Mouse (Mus musculus): ENCODE results near the gene Ube2s. TPM values are rescaled to one million over a fixed set of nuclear protein-coding genes. Genes with fewer than 3 reads are reported as not detected.
A peak's percentile ranks its signal among the peaks of the same experiment; 100 is the strongest.

The Ube2s gene
- polyA plus RNA-seq, 1 experiment from 2014 or later = 266 TPM

- Histone ChIP-seq H3K4me3 (no peak overlapping the region), H3K4me1 (replicated peaks) (peaks cover under 1% of the 10 kb centered on the region; the same call in 1 of the 2 replicates), H3K9ac (no peak overlapping the region), H3K4me2 (no peak overlapping the region), H3K36me3 (no peaks in the 10 kb centered on the region), H3K9me3 (no peaks in the 10 kb centered on the region), H3K27ac (replicated peaks) (no peak overlapping the region), H3K27me3 (no peaks in the 10 kb centered on the region)
- no peak for ATAC-seq (ENCODE audit: low read depth)
- WGBS = 60% methylated on average over 1 of the region's 1 CpGs
These were observed 52.7 kb downstream of the Ube2s start for GRCm38 (mm10) chr7:4759670-4760069.

DNA sequence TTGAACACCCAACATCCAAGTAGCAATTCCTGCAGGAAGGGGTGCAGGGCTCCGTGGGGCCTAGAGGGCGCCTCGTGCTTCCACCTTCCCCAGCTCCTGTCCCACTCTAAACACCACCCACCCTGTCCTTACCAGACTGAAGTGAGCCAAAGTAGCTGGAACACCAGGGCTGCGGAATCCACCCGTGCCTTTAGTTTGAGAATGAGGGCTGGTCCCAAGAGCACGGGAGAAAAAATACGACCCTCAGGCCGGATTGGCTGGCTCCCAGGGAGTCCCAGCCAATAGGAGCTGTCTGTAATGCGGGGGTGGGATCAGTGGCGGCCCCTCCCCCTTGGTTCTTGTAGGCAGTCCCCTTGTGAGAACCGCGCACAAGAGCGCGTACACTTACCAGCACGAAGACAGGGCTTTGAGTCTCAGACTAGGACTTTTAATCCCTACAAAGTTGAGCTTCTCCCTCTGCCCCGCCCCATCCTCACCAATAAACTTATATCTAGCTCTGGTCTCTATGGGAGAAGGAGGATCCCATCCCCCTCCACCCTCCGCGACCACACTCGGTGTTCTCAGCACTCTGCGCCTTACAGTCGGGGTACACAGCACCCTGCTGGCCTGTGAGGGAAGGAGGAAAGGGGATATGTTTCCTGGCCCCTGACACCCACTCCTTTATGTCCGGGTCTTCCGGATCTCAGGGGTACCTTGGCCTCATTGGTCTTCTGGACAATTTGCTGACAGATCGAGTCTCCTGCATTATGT lies 59.4 kb downstream of the Ube2s start, which contains the start of gene Cox6b2:
Gene Cox6b2, minus strand, starts transcription at position 274 of the 750 bp plus-strand sequence.
- peak within 1 kb of the TSS; percentile 35 for H3K4me3 ChIP-seq
- 3% methylated on average over 24 of the region's 24 CpGs for WGBS
- no peak within 1 kb of the TSS for H3K27ac ChIP-seq (replicated peaks)
- peak; percentile 94 for ATAC-seq (ENCODE audit: low read depth)
- peak within 1 kb of the TSS; percentile 55 for H3K4me2 ChIP-seq
- H3K27me3 ChIP-seq = no peaks in the 10 kb centered on the region; the same call in 1 of the 2 replicates
- peaks cover 21% of the 10 kb centered on the region for H3K4me1 ChIP-seq (replicated peaks)
- no peaks in the 10 kb centered on the region for H3K9me3 ChIP-seq
- 0 out of 2 replicates have a peak, but pooled peaks cover 5% of the 10 kb centered on the region for H3K36me3 ChIP-seq
- peak within 1 kb of the TSS; percentile 49 for H3K9ac ChIP-seq

DNA sequence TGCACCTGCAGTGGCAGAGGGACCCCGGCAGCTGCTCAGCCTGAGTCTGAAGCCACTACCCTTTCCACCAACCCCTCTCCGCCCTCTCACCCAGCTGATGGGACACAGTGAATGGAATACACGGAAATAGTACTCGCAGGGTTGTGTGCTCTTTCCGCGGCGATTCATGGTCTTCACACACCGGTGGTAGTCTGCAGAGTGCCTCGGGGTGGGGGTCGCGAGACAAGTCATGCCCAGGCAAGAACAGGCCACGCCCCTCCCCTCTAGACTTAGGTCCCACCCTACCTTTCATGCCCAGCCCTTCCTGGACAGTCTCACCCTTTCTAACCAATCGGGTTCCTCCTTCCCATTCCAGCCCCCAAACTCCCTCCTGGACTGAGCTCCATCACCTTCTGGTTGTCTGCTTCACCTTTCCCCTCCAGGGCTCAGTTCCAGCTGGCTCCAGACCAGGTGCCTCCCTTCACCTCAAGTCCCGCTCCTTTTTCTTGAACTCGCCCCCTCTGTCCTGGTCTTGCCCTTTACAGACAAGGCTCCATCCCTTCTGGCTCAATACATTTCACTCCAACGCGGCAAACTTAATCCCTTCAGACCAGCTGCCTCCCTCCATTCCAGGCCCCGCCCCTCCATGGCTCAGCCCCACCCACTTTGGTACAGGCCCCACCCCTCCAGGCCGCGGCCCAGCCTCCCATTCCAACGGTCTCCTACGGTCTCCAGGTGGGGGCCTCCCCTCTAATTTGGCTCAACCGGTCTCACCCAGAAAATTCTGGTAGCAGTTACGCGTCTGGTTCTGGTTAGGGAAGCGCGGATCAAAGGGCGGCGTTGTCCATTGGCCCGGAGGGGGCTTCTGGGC lies 60.2 kb downstream of the Ube2s start:
- H3K27me3 ChIP-seq = no peaks in the 10 kb centered on the region; the same call in 1 of the 2 replicates
- H3K4me2 ChIP-seq = peak overlapping the region; percentile 55
- no peaks in the 10 kb centered on the region for H3K9me3 ChIP-seq
- peak overlapping the region; percentile 49 for H3K9ac ChIP-seq
- 3% methylated on average over 30 of the region's 30 CpGs for WGBS
- ATAC-seq (ENCODE audit: low read depth) = peak; percentile 66
- H3K27ac ChIP-seq (replicated peaks) = no peak overlapping the region
- peaks cover 21% of the 10 kb centered on the region for H3K4me1 ChIP-seq (replicated peaks)
- H3K4me3 ChIP-seq = peak overlapping the region; percentile 35
- peaks cover 5% of the 10 kb centered on the region; the same call in 1 of the 2 replicates for H3K36me3 ChIP-seq

GRCm38 (mm10) chr7:4749169-4749568 lies 63.2 kb downstream of the Ube2s start:
- WGBS = 81% methylated on average over 2 of the region's 2 CpGs

GRCm38 (mm10) chr7:4748321-4748720 lies 64.1 kb downstream of the Ube2s start:
- H3K4me3 ChIP-seq = no peak overlapping the region
- no peaks in the 10 kb centered on the region for H3K9me3 ChIP-seq
- peaks cover 23% of the 10 kb centered on the region for H3K4me1 ChIP-seq (replicated peaks)
- H3K27ac ChIP-seq (replicated peaks) = no peak overlapping the region
- no peak overlapping the region for H3K9ac ChIP-seq
- ATAC-seq (ENCODE audit: low read depth) = no peak
- 83% methylated on average over 4 of the region's 4 CpGs for WGBS
- H3K27me3 ChIP-seq = no peaks in the 10 kb centered on the region
- H3K36me3 ChIP-seq = peaks cover 37% of the 10 kb centered on the region
- no peak overlapping the region for H3K4me2 ChIP-seq

More at GRCm38 (mm10) chr7:4749169-4749568, 63.2 kb downstream of the Ube2s start:
- Histone ChIP-seq H3K27ac (replicated peaks) (no peak overlapping the region), H3K4me3 (no peak overlapping the region), H3K36me3 (peaks cover 32% of the 10 kb centered on the region), H3K9ac (no peak overlapping the region), H3K4me2 (no peak overlapping the region), H3K27me3 (no peaks in the 10 kb centered on the region; the same call in 1 of the 2 replicates), H3K4me1 (replicated peaks) (peaks cover 24% of the 10 kb centered on the region), H3K9me3 (no peaks in the 10 kb centered on the region)
- no peak for ATAC-seq (ENCODE audit: low read depth)

- 78% methylated on average over 9 of the region's 9 CpGs for WGBS
- H3K9ac ChIP-seq = no peak overlapping the region
These were observed 65.1 kb downstream of the Ube2s start for GRCm38 (mm10) chr7:4747156-4747899.

DNA sequence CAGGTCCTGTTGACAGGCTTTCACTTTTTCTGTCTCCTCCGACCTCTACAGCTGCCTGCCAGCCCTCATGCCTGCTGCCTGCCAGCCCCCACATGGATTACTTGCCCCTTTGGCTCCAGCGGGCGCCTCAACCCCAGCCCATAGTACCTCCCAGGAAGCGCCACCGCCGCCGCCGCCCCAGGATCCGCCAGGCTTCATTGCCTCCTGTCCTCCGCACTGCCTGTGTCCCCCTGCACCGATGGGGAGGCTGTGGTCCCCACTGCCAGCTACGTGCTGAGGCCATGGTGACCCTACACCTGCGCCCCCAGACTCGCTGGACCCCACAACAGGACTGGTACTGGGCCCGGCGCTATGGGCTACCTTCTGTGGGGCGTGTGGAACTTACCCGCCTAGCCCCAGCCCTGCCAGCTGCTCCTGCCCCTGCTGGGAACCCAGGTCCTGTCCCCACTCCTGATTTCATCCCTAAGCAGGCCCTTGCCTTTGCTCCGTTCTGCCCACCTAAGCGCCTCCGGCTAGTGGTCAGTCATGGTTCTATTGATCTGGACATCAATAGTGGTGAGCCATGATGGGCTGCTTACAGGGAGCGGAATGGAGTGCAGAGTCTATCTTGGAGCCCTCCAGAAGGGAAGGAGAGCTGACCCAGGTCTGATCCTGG lies 65.9 kb downstream of the Ube2s start:
- no peak overlapping the region for H3K4me2 ChIP-seq
- no peak for ATAC-seq (ENCODE audit: low read depth)
- no peaks in the 10 kb centered on the region for H3K27me3 ChIP-seq
- H3K9me3 ChIP-seq = no peaks in the 10 kb centered on the region
- H3K4me3 ChIP-seq = no peak overlapping the region
- peaks cover 23% of the 10 kb centered on the region for H3K4me1 ChIP-seq (replicated peaks)
- no peak overlapping the region for H3K27ac ChIP-seq (replicated peaks)
- 86% methylated on average over 22 of the region's 22 CpGs for WGBS
- peaks cover 48% of the 10 kb centered on the region for H3K36me3 ChIP-seq
- H3K9ac ChIP-seq = no peak overlapping the region

More at GRCm38 (mm10) chr7:4747156-4747899, 65.1 kb downstream of the Ube2s start:
- Histone ChIP-seq H3K4me2 (no peak overlapping the region), H3K4me1 (replicated peaks) (peaks cover 23% of the 10 kb centered on the region), H3K27ac (replicated peaks) (no peak overlapping the region), H3K4me3 (no peak overlapping the region), H3K9me3 (no peaks in the 10 kb centered on the region), H3K36me3 (peaks cover 45% of the 10 kb centered on the region), H3K27me3 (no peaks in the 10 kb centered on the region)
- no peak for ATAC-seq (ENCODE audit: low read depth)

DNA sequence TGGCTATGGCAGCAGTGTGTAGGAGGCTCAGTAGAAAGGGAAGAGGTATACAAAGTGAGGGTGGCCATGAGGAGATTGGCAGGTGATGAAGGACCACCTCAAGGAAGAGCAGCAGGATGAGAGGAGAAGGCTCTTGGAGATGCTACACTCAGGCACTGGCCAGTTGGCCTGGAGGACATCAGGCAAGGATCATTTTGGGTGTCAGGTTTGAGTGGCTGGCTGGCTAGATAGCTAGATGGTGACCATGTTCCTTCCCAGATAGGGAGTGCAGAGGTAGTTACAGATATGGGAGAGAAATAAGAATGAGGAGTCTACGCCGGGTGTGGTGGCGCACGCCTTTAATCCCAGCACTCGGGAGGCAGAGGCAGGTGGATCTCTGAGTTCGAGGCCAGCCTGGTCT lies 67.5 kb downstream of the Ube2s start:
- no peaks in the 10 kb centered on the region for H3K27me3 ChIP-seq
- WGBS = 93% methylated on average over 6 of the region's 6 CpGs
- H3K4me1 ChIP-seq (replicated peaks) = peaks cover 33% of the 10 kb centered on the region
- H3K27ac ChIP-seq (replicated peaks) = no peak overlapping the region
- H3K9ac ChIP-seq = no peak overlapping the region
- H3K4me3 ChIP-seq = no peak overlapping the region
- H3K36me3 ChIP-seq = peaks cover 48% of the 10 kb centered on the region
- no peak overlapping the region for H3K4me2 ChIP-seq
- no peaks in the 10 kb centered on the region for H3K9me3 ChIP-seq
- no peak for ATAC-seq (ENCODE audit: low read depth)

Other genes starting within 250 kb of the Ube2s start
- gene Ptprh, start 208.5 kb downstream of the Ube2s start, polyA plus RNA-seq (2015; fragmentation: Nextera tagmentation; extraction: Ambion mirVana) = 0.26 and 0.31 TPM in 2 replicates
- 2.4 and 3.5 TPM in 2 replicates for gene Tmem86b, start 181.2 kb downstream of the Ube2s start, polyA plus RNA-seq (2015; fragmentation: Nextera tagmentation; extraction: Ambion mirVana)
- 10.3 TPM in 2 replicates for gene Ppp6r1, start 153.6 kb downstream of the Ube2s start, polyA plus RNA-seq (2015; fragmentation: Nextera tagmentation; extraction: Ambion mirVana)
- gene Hspbp1, start 127.5 kb downstream of the Ube2s start, polyA plus RNA-seq (2015; fragmentation: Nextera tagmentation; extraction: Ambion mirVana) = 121 and 136 TPM in 2 replicates
- gene Brsk1, start 122.0 kb downstream of the Ube2s start, polyA plus RNA-seq (2015; fragmentation: Nextera tagmentation; extraction: Ambion mirVana) = 5.9 and 6.2 TPM in 2 replicates
- 0.32 TPM in 1 of 2 replicates, not detected in the other for gene Tmem150b, start 87.3 kb downstream of the Ube2s start, polyA plus RNA-seq (2015; fragmentation: Nextera tagmentation; extraction: Ambion mirVana)
- 84.0 and 84.7 TPM in 2 replicates for gene Kmt5c, start 72.5 kb downstream of the Ube2s start, polyA plus RNA-seq (2015; fragmentation: Nextera tagmentation; extraction: Ambion mirVana)
- 18.9 and 19.0 TPM in 2 replicates for gene Cox6b2, start 59.5 kb downstream of the Ube2s start, polyA plus RNA-seq (2015; fragmentation: Nextera tagmentation; extraction: Ambion mirVana)
- gene Fam71e2, start 41.3 kb downstream of the Ube2s start, polyA plus RNA-seq (2015; fragmentation: Nextera tagmentation; extraction: Ambion mirVana) = not detected in 2 replicates
- 0.46 and 0.91 TPM in 2 replicates for gene Il11, start 29.7 kb downstream of the Ube2s start, polyA plus RNA-seq (2015; fragmentation: Nextera tagmentation; extraction: Ambion mirVana)
- not detected in 2 replicates for gene Tmem190, start 29.7 kb downstream of the Ube2s start, polyA plus RNA-seq (2015; fragmentation: Nextera tagmentation; extraction: Ambion mirVana)
- gene Tmem238, start 22.9 kb downstream of the Ube2s start, polyA plus RNA-seq (2015; fragmentation: Nextera tagmentation; extraction: Ambion mirVana) = 2.9 and 3.8 TPM in 2 replicates
- 194 and 230 TPM in 2 replicates for gene Rpl28, start 19.7 kb downstream of the Ube2s start, polyA plus RNA-seq (2015; fragmentation: Nextera tagmentation; extraction: Ambion mirVana)
- 8.7 and 9.7 TPM in 2 replicates for gene Shisa7, start 32.1 kb upstream of the Ube2s start, polyA plus RNA-seq (2015; fragmentation: Nextera tagmentation; extraction: Ambion mirVana)
- gene Isoc2b, start 57.7 kb upstream of the Ube2s start, polyA plus RNA-seq (2015; fragmentation: Nextera tagmentation; extraction: Ambion mirVana) = 4.5 and 4.8 TPM in 2 replicates
- gene Isoc2a, start 64.6 kb upstream of the Ube2s start, polyA plus RNA-seq (2015; fragmentation: Nextera tagmentation; extraction: Ambion mirVana) = 0.51 and 0.91 TPM in 2 replicates
- 0.35 and 0.47 TPM in 2 replicates for gene Gm36210, start 93.9 kb upstream of the Ube2s start, polyA plus RNA-seq (2015; fragmentation: Nextera tagmentation; extraction: Ambion mirVana)
- 4.6 and 4.8 TPM in 2 replicates for gene Zfp628, start 102.6 kb upstream of the Ube2s start, polyA plus RNA-seq (2015; fragmentation: Nextera tagmentation; extraction: Ambion mirVana)
- gene Nat14, start 109.4 kb upstream of the Ube2s start, polyA plus RNA-seq (2015; fragmentation: Nextera tagmentation; extraction: Ambion mirVana) = 21.5 and 23.2 TPM in 2 replicates
- 2.4 and 2.7 TPM in 2 replicates for gene Ssc5d, start 113.2 kb upstream of the Ube2s start, polyA plus RNA-seq (2015; fragmentation: Nextera tagmentation; extraction: Ambion mirVana)
- gene Sbk2, start 151.8 kb upstream of the Ube2s start, polyA plus RNA-seq (2015; fragmentation: Nextera tagmentation; extraction: Ambion mirVana) = not detected in 2 replicates
- 0.14 and 0.18 TPM in 2 replicates for gene Sbk3, start 158.6 kb upstream of the Ube2s start, polyA plus RNA-seq (2015; fragmentation: Nextera tagmentation; extraction: Ambion mirVana)
- 59.8 and 63.2 TPM in 2 replicates for gene Zfp579, start 183.6 kb upstream of the Ube2s start, polyA plus RNA-seq (2015; fragmentation: Nextera tagmentation; extraction: Ambion mirVana)
- gene Zfp524, start 201.8 kb upstream of the Ube2s start, polyA plus RNA-seq (2015; fragmentation: Nextera tagmentation; extraction: Ambion mirVana) = 8.4 and 9.1 TPM in 2 replicates
- 43.0 and 43.7 TPM in 2 replicates for gene Fiz1, start 202.1 kb upstream of the Ube2s start, polyA plus RNA-seq (2015; fragmentation: Nextera tagmentation; extraction: Ambion mirVana)
- 0.61 TPM in 1 of 2 replicates, not detected in the other for gene Gm44973, start 202.9 kb upstream of the Ube2s start, polyA plus RNA-seq (2015; fragmentation: Nextera tagmentation; extraction: Ambion mirVana)
- 6.2 and 6.3 TPM in 2 replicates for gene Zfp865, start 207.8 kb upstream of the Ube2s start, polyA plus RNA-seq (2015; fragmentation: Nextera tagmentation; extraction: Ambion mirVana)
- 40.0 and 43.3 TPM in 2 replicates for gene Ccdc106, start 208.0 kb upstream of the Ube2s start, polyA plus RNA-seq (2015; fragmentation: Nextera tagmentation; extraction: Ambion mirVana)
- gene 4632433K11Rik, start 221.5 kb upstream of the Ube2s start, polyA plus RNA-seq (2015; fragmentation: Nextera tagmentation; extraction: Ambion mirVana) = not detected in 2 replicates
- gene Zfp784, start 225.9 kb upstream of the Ube2s start, polyA plus RNA-seq (2015; fragmentation: Nextera tagmentation; extraction: Ambion mirVana) = 8.3 and 9.1 TPM in 2 replicates
- gene Zfp580, start 238.9 kb upstream of the Ube2s start, polyA plus RNA-seq (2015; fragmentation: Nextera tagmentation; extraction: Ambion mirVana) = 69.9 and 81.4 TPM in 2 replicates
- gene U2af2, start 249.6 kb upstream of the Ube2s start, polyA plus RNA-seq (2015; fragmentation: Nextera tagmentation; extraction: Ambion mirVana) = 105 and 112 TPM in 2 replicates

Measured in neural tube, embryonic 13.5 days (tissue).